Mouse (Mus musculus) ES-E14 (cell line): Measurements from ENCODE around the gene Git1.

Source experiments
- CHD2 ChIP-seq: IDR thresholded peaks from 2 replicates; pipeline ENCODE4 v1.6.1; 2014; ENCODE audit warnings: mild to moderate bottlenecking, low read depth, low read length, inconsistent platforms
- HCFC1 ChIP-seq: IDR thresholded peaks from 2 replicates; pipeline ENCODE4 v1.6.1; 2012; ENCODE audit warnings: low read length, inconsistent platforms, borderline replicate concordance; ENCODE audit not compliant: insufficient read depth
- ZC3H11A ChIP-seq: IDR thresholded peaks from 2 replicates; pipeline ENCODE4 v1.6.1; 2012; ENCODE audit warnings: low read depth, mild to moderate bottlenecking, inconsistent platforms, low read length, borderline replicate concordance

DNA sequence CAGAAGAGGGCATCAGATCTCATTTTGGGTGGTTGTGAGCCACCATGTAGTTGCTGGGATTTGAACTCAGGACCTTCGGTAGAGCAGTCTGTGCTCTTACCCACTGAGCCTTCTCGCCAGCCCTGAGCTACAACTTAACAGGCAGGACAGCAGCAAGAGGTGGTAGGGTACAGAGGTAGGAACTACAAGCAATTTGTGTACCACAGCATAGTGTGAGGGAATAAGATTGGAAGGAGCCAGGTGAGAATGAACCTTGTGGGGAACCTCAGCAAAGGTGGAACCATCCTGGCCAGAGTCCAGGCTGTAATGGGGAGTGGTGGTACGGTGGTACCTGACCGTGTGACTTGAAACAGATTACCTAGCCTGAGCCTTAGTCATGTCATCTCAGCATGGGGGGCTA, 8.6 kb downstream of the Git1 start:
- TF ChIP-seq HCFC1, result no peak
- TF ChIP-seq ZC3H11A, result no peak
- TF ChIP-seq CHD2, result no peak
